Comparison of ENCODE assay signal across 8 mouse cellular contexts in the genomic region with DNA sequence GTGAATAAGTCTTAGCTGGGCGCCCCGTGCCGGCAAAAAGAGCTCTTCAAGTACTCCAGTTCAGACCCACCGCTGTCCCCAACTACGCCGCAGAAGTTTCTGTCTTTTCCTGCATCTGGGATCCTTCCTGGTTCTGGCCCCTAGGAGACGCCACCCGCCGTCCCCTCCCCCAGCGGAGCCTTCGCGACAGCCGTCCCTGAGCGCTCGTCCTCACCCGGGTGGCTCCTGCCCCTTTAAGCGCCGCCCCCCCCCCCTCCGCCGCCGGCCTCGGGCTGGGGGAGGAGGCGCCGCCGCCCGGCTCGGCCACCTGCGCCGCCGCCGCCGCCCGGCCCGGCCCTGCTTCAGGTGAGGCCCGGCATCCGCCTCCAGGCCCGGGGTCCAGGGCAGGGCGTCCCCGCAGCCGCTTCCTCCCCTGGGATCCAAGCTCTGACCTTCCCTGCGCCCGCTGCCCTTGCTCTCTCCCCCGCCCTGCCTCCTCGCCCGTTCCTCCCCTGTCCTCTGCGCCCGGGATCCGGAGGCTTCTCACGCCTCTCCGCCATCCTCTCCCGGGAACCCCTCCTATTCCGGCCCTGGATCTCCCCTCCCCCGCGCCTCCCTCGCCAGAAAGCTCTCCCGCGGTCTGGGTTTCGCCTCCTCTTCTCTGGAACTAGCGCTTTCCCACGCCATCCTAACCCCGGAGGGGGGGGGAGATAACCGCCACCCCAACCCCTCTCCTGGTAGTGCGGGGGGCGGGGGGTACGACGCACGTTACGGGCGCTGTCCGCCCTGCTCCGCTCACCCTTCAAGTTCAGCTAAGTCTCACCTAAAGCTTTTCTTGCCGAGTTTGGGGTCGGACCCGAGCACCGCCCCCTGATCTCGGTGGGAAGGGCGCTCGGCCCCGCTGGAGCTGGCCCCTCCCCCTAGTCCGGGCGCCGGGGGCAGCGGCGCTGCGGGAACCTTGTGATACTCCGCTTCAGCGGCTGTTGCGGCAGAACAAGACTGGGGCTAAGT. TPM values are rescaled to one million over a fixed set of nuclear protein-coding genes. Genes with fewer than 3 reads are reported as not detected.
DNase-seq lines count a peak whose midpoint lies in the region; ATAC-seq and TF ChIP-seq lines count a peak whose summit lies in the region.

No protein-coding gene starts in this region.

- peak; percentile 30 to 31 for DNase-seq in CD8-positive naive resting alpha-beta T cell, adult 2 months (ENCODE audit: low read depth in 2 of 2, low spot score in 2 of 2)
- DNase-seq in kidney, postnatal 10 days, result peak; percentile 92
- DNase-seq in liver, postnatal 0 days, result peak; percentile 88
- peak; percentile 90 for DNase-seq in testis, postnatal 10 days (ENCODE audit: low spot score)

- no peaks in the 10 kb centered on the region for H3K27me3 ChIP-seq in erythroblast, embryonic 14.5 days (ENCODE audit: control insufficient read depth)
- H3K27me3 ChIP-seq in heart, embryonic 12.5 days (replicated peaks), result no peaks in the 10 kb centered on the region
- H3K27me3 ChIP-seq in liver, postnatal 0 days (ENCODE audit: insufficient read depth, low read length), result no peaks in the 10 kb centered on the region
- H3K27me3 ChIP-seq in neural tube, embryonic 14.5 days (ENCODE audit: control insufficient read depth, insufficient read depth, low read length), result no peaks in the 10 kb centered on the region

- no peaks in the 10 kb centered on the region for H3K9me3 ChIP-seq in erythroblast, embryonic 14.5 days (ENCODE audit: control insufficient read depth, low read length)
- no peaks in the 10 kb centered on the region for H3K9me3 ChIP-seq in heart, embryonic 12.5 days (replicated peaks)
- H3K9me3 ChIP-seq in liver, postnatal 0 days (ENCODE audit: low read length), result no peaks in the 10 kb centered on the region
- no peaks in the 10 kb centered on the region for H3K9me3 ChIP-seq in neural tube, embryonic 14.5 days (ENCODE audit: control insufficient read depth, low read length)

- peak; percentile 61 for TF ChIP-seq CTCF in liver, postnatal 0 days (IDR thresholded peaks at IDR 0.05; ENCODE audit: low read depth)

- H3K36me3 ChIP-seq in erythroblast, embryonic 14.5 days (ENCODE audit: control insufficient read depth), result peaks cover 46% of the 10 kb centered on the region
- H3K36me3 ChIP-seq in heart, embryonic 12.5 days, result peaks cover 23% of the 10 kb centered on the region
- peaks cover 23% of the 10 kb centered on the region for H3K36me3 ChIP-seq in liver, postnatal 0 days (replicated peaks; ENCODE audit: insufficient read depth, low read length)
- H3K36me3 ChIP-seq in neural tube, embryonic 14.5 days (ENCODE audit: control insufficient read depth, insufficient read depth, low read length), result peaks cover 26% of the 10 kb centered on the region

- peak overlapping the region; percentile 93 for H3K4me3 ChIP-seq in brown adipose tissue, adult 24 weeks (ENCODE audit: insufficient read depth, low read depth, low read length)
- peak overlapping the region; percentile 78 for H3K4me3 ChIP-seq in erythroblast, embryonic 14.5 days (replicated peaks)
- peak overlapping the region; percentile 73 for H3K4me3 ChIP-seq in heart, embryonic 12.5 days
- peak overlapping the region; percentile 82 for H3K4me3 ChIP-seq in liver, postnatal 0 days (ENCODE audit: low read depth, low read length)
- H3K4me3 ChIP-seq in neural tube, embryonic 14.5 days (ENCODE audit: low read depth, low read length), result peak overlapping the region; percentile 77

- ATAC-seq in heart, embryonic 12.5 days (ENCODE audit: insufficient number of reproducible peaks, low FRiP score), result peak; percentile 70
- peak; percentile 26 for ATAC-seq in liver, postnatal 0 days
- ATAC-seq in neural tube, embryonic 14.5 days (ENCODE audit: low read depth), result peak; percentile 48

- H3K4me1 ChIP-seq in brown adipose tissue, adult 24 weeks (ENCODE audit: control insufficient read depth, insufficient read depth, insufficient read length, low read length), result peaks cover 8% of the 10 kb centered on the region
- H3K4me1 ChIP-seq in erythroblast, embryonic 14.5 days (ENCODE audit: control insufficient read depth), result peaks cover 85% of the 10 kb centered on the region
- peaks cover 61% of the 10 kb centered on the region for H3K4me1 ChIP-seq in heart, embryonic 12.5 days (replicated peaks)
- H3K4me1 ChIP-seq in liver, postnatal 0 days (ENCODE audit: insufficient read depth), result peaks cover 48% of the 10 kb centered on the region
- H3K4me1 ChIP-seq in neural tube, embryonic 14.5 days (ENCODE audit: control insufficient read depth, insufficient read depth, low read length), result peaks cover 22% of the 10 kb centered on the region

- peak overlapping the region; percentile 97 for H3K4me2 ChIP-seq in heart, embryonic 12.5 days
- H3K4me2 ChIP-seq in liver, postnatal 0 days (ENCODE audit: low read depth, low read length), result peak overlapping the region; percentile 69
- peak overlapping the region; percentile 89 for H3K4me2 ChIP-seq in neural tube, embryonic 14.5 days (ENCODE audit: low read depth, low read length)

- WGBS in heart, embryonic 12.5 days, result under 1% methylated on average over 85 of the region's 88 CpGs
- 1% methylated on average over 76 of the region's 88 CpGs for WGBS in liver, postnatal 0 days (ENCODE audit: insufficient replicate concordance)
- under 1% methylated on average over 57 of the region's 88 CpGs for WGBS in neural tube, embryonic 14.5 days

- peak overlapping the region; percentile 90 for H3K9ac ChIP-seq in heart, embryonic 12.5 days
- peak overlapping the region; percentile 93 for H3K9ac ChIP-seq in liver, postnatal 0 days (replicated peaks)
- peak overlapping the region; percentile 74 for H3K9ac ChIP-seq in neural tube, embryonic 14.5 days (replicated peaks; ENCODE audit: low read depth, low read length)

- no peak for TF ChIP-seq EP300 in liver, postnatal 0 days (IDR thresholded peaks at IDR 0.05; ENCODE audit: low read depth)

- H3K27ac ChIP-seq in brown adipose tissue, adult 24 weeks (replicated peaks; ENCODE audit: low read depth, low read length), result peak overlapping the region; percentile 96
- H3K27ac ChIP-seq in heart, embryonic 12.5 days (ENCODE audit: poor library complexity, severe bottlenecking), result peak overlapping the region; percentile 98
- H3K27ac ChIP-seq in liver, postnatal 0 days (ENCODE audit: low read depth), result peak overlapping the region; percentile 99
- H3K27ac ChIP-seq in neural tube, embryonic 14.5 days (ENCODE audit: low read depth, low read length), result peak overlapping the region; percentile 85

RNA-seq across cellular contexts. Expression of gene Baz2a, which starts 1.4 kb away (rescaled TPM):
- polyA plus RNA-seq in brown adipose tissue, adult 24 weeks (2012; ENCODE audit: insufficient read depth, insufficient read length, missing spikeins), result 15.1 and 16.0 TPM in 2 replicates
- polyA plus RNA-seq in erythroblast, embryonic 14.5 days (2012), result 3.2 and 3.6 TPM in 2 replicates
- 11.3 and 12.2 TPM in 2 replicates for polyA plus RNA-seq in heart, embryonic 12.5 days (2016; fragmentation: Nextera tagmentation; extraction: Ambion mirVana)
- polyA plus RNA-seq in liver, postnatal 0 days (2015; fragmentation: Nextera tagmentation; extraction: Ambion mirVana), result 4.3 and 5.4 TPM in 2 replicates
- polyA plus RNA-seq in neural tube, embryonic 14.5 days (2014; fragmentation: Nextera tagmentation; extraction: Ambion mirVana), result 15.8 and 20.9 TPM in 2 replicates

RNA-seq across cellular contexts. Expression of gene Atp5b, which starts 9.7 kb away (rescaled TPM):
- polyA plus RNA-seq in brown adipose tissue, adult 24 weeks (2012; ENCODE audit: insufficient read depth, insufficient read length, missing spikeins), result 9,036 and 9,352 TPM in 2 replicates
- polyA plus RNA-seq in erythroblast, embryonic 14.5 days (2012), result 152 and 224 TPM in 2 replicates
- polyA plus RNA-seq in heart, embryonic 12.5 days (2016; fragmentation: Nextera tagmentation; extraction: Ambion mirVana), result 4,835 and 4,880 TPM in 2 replicates
- 1,808 and 1,865 TPM in 2 replicates for polyA plus RNA-seq in liver, postnatal 0 days (2015; fragmentation: Nextera tagmentation; extraction: Ambion mirVana)
- polyA plus RNA-seq in neural tube, embryonic 14.5 days (2014; fragmentation: Nextera tagmentation; extraction: Ambion mirVana), result 2,213 and 2,273 TPM in 2 replicates

RNA-seq across cellular contexts. Expression of gene Ptges3, which starts 34.0 kb away (rescaled TPM):
- 107 and 147 TPM in 2 replicates for polyA plus RNA-seq in brown adipose tissue, adult 24 weeks (2012; ENCODE audit: insufficient read depth, insufficient read length, missing spikeins)
- polyA plus RNA-seq in erythroblast, embryonic 14.5 days (2012), result 8.6 and 11.8 TPM in 2 replicates
- polyA plus RNA-seq in heart, embryonic 12.5 days (2016; fragmentation: Nextera tagmentation; extraction: Ambion mirVana), result 363 and 375 TPM in 2 replicates
- polyA plus RNA-seq in liver, postnatal 0 days (2015; fragmentation: Nextera tagmentation; extraction: Ambion mirVana), result 193 and 194 TPM in 2 replicates
- polyA plus RNA-seq in neural tube, embryonic 14.5 days (2014; fragmentation: Nextera tagmentation; extraction: Ambion mirVana), result 381 and 396 TPM in 2 replicates

RNA-seq across cellular contexts. Expression of gene Naca, which starts 57.4 kb away (rescaled TPM):
- 592 and 593 TPM in 2 replicates for polyA plus RNA-seq in brown adipose tissue, adult 24 weeks (2012; ENCODE audit: insufficient read depth, insufficient read length, missing spikeins)
- polyA plus RNA-seq in erythroblast, embryonic 14.5 days (2012), result 10.5 and 11.0 TPM in 2 replicates
- polyA plus RNA-seq in heart, embryonic 12.5 days (2016; fragmentation: Nextera tagmentation; extraction: Ambion mirVana), result 573 and 577 TPM in 2 replicates
- polyA plus RNA-seq in liver, postnatal 0 days (2015; fragmentation: Nextera tagmentation; extraction: Ambion mirVana), result 384 and 394 TPM in 2 replicates
- 537 and 552 TPM in 2 replicates for polyA plus RNA-seq in neural tube, embryonic 14.5 days (2014; fragmentation: Nextera tagmentation; extraction: Ambion mirVana)

Comparison
In these comparisons a context has a peak if more than half of its experiments do, and no peak if none do; other contexts are left out.
1. Peak in every context shown above with its lines: DNase-seq, ATAC-seq, H3K4me3 ChIP-seq and H3K27ac ChIP-seq.
2. DNase-seq: peak in every context shown above with its lines; median percentile 92 in kidney, postnatal 10 days; 90 in testis, postnatal 10 days; 88 in liver, postnatal 0 days; 30 in CD8-positive naive resting alpha-beta T cell, adult 2 months.